Mouse (Mus musculus) olfactory bulb, adult 2 months (tissue): ENCODE measurements around the gene Medag.

Source experiments
- CTCF ChIP-seq: fragments of 200-500 bp; IDR thresholded peaks from 2 replicates; pipeline ENCODE4 v1.5.1; 2012; ENCODE audit warnings: low read depth, mild to moderate bottlenecking, low read length, moderate library complexity; ENCODE audit not compliant: insufficient read depth
- POLR2A ChIP-seq: fragments of 200-500 bp; IDR thresholded peaks from 2 replicates; pipeline ENCODE4 v1.6.1; 2012; ENCODE audit warnings: mild to moderate bottlenecking, low read depth, low read length, moderate library complexity; ENCODE audit not compliant: insufficient read depth

DNA sequence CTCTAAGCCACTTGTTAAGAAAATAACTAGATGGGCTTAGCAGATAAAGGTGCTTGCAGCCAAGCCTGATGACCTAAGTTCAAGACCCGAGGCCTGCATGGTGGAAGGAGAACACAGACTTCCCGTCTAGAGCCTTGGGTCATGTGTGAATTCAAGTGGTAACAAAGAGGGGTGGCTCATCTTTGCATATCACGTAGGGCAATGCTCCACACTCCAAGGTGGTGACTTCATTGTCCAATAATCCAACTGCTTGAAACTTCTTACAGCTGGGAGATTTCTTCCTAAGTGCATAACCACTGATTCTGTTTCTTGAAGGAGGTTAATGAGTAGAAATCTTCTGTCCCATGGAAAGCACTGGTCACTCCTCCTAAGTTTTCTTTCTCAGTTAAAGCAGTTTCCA lies 50.5 kb downstream of the Medag start:
- TF ChIP-seq POLR2A: no peak
- no peak for TF ChIP-seq CTCF
